In genomic region chr19:42290954-42291661, GRCm38 (mm10) we compare ENCODE assay signal across 14 mouse cellular contexts. TPM values are rescaled to one million over a fixed set of nuclear protein-coding genes. Genes with fewer than 3 reads are reported as not detected.
DNase-seq lines count a peak whose midpoint lies in the region; ATAC-seq lines count a peak whose summit lies in the region.
"Had no signal": no experiment of that assay in that cellular context is flagged by ENCODE, and none has a peak within 500 bp of the region (broad histone marks: within the 10 kb centered on the region; RNA-seq: fewer than 3 reads in every experiment).

No protein-coding gene starts in this region.

- H3K27me3 ChIP-seq in neural tube, embryonic 12.5 days (replicated peaks): no peaks in the 10 kb centered on the region
- no peaks in the 10 kb centered on the region for H3K27me3 ChIP-seq in neural tube, embryonic 15.5 days (replicated peaks)
- no peaks in the 10 kb centered on the region for H3K27me3 ChIP-seq in hindbrain, embryonic 15.5 days
- H3K27me3 ChIP-seq: embryonic facial prominence, embryonic 12.5 days had no signal

- DNase-seq in frontal cortex, postnatal 14 days (ENCODE audit: low spot score in 2 of 2): no peak
- DNase-seq in telencephalon, adult 2 months (ENCODE audit: low read depth, low spot score): peak; percentile 60
- no peak for DNase-seq in kidney, postnatal 36 days
- no peak for DNase-seq in thymus, postnatal 36 days
- DNase-seq: adrenal gland, adult 8-10 months; cerebellum, adult 11-12 months; kidney, adult 9 months; lung, postnatal 4 days had no signal

- no peak overlapping the region for H3K4me2 ChIP-seq in neural tube, embryonic 12.5 days (replicated peaks)
- H3K4me2 ChIP-seq in neural tube, embryonic 15.5 days: no peak overlapping the region
- no peak overlapping the region for H3K4me2 ChIP-seq in hindbrain, embryonic 15.5 days
- H3K4me2 ChIP-seq: embryonic facial prominence, embryonic 12.5 days; liver, embryonic 12.5 days had no signal

- peaks cover 17% of the 10 kb centered on the region for H3K4me1 ChIP-seq in neural tube, embryonic 12.5 days
- H3K4me1 ChIP-seq in neural tube, embryonic 15.5 days: peaks cover 18% of the 10 kb centered on the region
- H3K4me1 ChIP-seq in hindbrain, embryonic 15.5 days (replicated peaks): peaks cover 29% of the 10 kb centered on the region
- H3K4me1 ChIP-seq: liver, embryonic 12.5 days had no signal

- no peaks in the 10 kb centered on the region for H3K36me3 ChIP-seq in neural tube, embryonic 12.5 days
- H3K36me3 ChIP-seq in neural tube, embryonic 15.5 days: no peaks in the 10 kb centered on the region
- H3K36me3 ChIP-seq in hindbrain, embryonic 15.5 days: no peaks in the 10 kb centered on the region
- H3K36me3 ChIP-seq: embryonic facial prominence, embryonic 12.5 days; liver, embryonic 12.5 days had no signal

- H3K9me3 ChIP-seq in neural tube, embryonic 12.5 days: no peaks in the 10 kb centered on the region
- no peaks in the 10 kb centered on the region for H3K9me3 ChIP-seq in neural tube, embryonic 15.5 days (replicated peaks)
- H3K9me3 ChIP-seq in hindbrain, embryonic 15.5 days: no peaks in the 10 kb centered on the region
- H3K9me3 ChIP-seq: embryonic facial prominence, embryonic 12.5 days; liver, embryonic 12.5 days had no signal

- H3K4me3 ChIP-seq in neural tube, embryonic 12.5 days: no peak overlapping the region
- no peak overlapping the region for H3K4me3 ChIP-seq in neural tube, embryonic 15.5 days (replicated peaks)
- no peak overlapping the region for H3K4me3 ChIP-seq in hindbrain, embryonic 15.5 days
- H3K4me3 ChIP-seq: embryonic facial prominence, embryonic 12.5 days; liver, embryonic 12.5 days had no signal

- no peak overlapping the region for H3K27ac ChIP-seq in neural tube, embryonic 12.5 days
- no peak overlapping the region for H3K27ac ChIP-seq in neural tube, embryonic 15.5 days (replicated peaks)
- no peak overlapping the region for H3K27ac ChIP-seq in hindbrain, embryonic 15.5 days (replicated peaks)
- H3K27ac ChIP-seq: liver, embryonic 12.5 days had no signal

- 24% methylated on average over 7 of the region's 7 CpGs for WGBS in neural tube, embryonic 12.5 days
- 21% methylated on average over 7 of the region's 7 CpGs for WGBS in neural tube, embryonic 15.5 days
- 17% methylated on average over 7 of the region's 7 CpGs for WGBS in hindbrain, embryonic 15.5 days

- ATAC-seq in frontal cortex, adult (ENCODE audit: low TSS enrichment): peak; percentile 51
- 0 out of 2 replicates have a peak, but pooled peaks have one; percentile 58 for ATAC-seq in neural tube, embryonic 12.5 days (ENCODE audit: low FRiP score, low read depth)
- ATAC-seq in neural tube, embryonic 15.5 days (ENCODE audit: low FRiP score): no peak
- peak; percentile 39; the same call in 1 of the 2 replicates for ATAC-seq in hindbrain, embryonic 15.5 days (ENCODE audit: low FRiP score, low read depth)
- ATAC-seq: liver, embryonic 12.5 days had no signal

- H3K9ac ChIP-seq in neural tube, embryonic 12.5 days: no peak overlapping the region
- H3K9ac ChIP-seq in neural tube, embryonic 15.5 days (replicated peaks): no peak overlapping the region
- H3K9ac ChIP-seq in hindbrain, embryonic 15.5 days: no peak overlapping the region
- H3K9ac ChIP-seq: embryonic facial prominence, embryonic 12.5 days; liver, embryonic 12.5 days had no signal

RNA-seq across cellular contexts. Expression of gene Golga7b, which starts 43.7 kb away (rescaled TPM):
- 19.8 and 22.9 TPM in 2 replicates for polyA plus RNA-seq in neural tube, embryonic 12.5 days (2016; fragmentation: Nextera tagmentation; extraction: Ambion mirVana)
- polyA plus RNA-seq in neural tube, embryonic 15.5 days (2015; fragmentation: Nextera tagmentation; extraction: Ambion mirVana): 68.0 and 77.8 TPM in 2 replicates
- 61.7 and 68.4 TPM in 2 replicates for polyA plus RNA-seq in hindbrain, embryonic 15.5 days (2015; fragmentation: Nextera tagmentation; extraction: Ambion mirVana)
